Mouse (Mus musculus) cerebellum, adult 2 months (tissue): ENCODE measurements around the gene Gm6309.

Experiments used
- CTCF ChIP-seq: fragments of 200-500 bp; IDR thresholded peaks from 2 replicates; pipeline ENCODE4 v1.5.1; 2011; ENCODE audit warnings: low read depth, mild to moderate bottlenecking, control low read depth, low read length, moderate library complexity, borderline replicate concordance; ENCODE audit not compliant: insufficient read depth
- POLR2A ChIP-seq: fragments of 200-500 bp; IDR thresholded peaks from 2 replicates; pipeline ENCODE4 v1.6.1; 2011; ENCODE audit warnings: low read length, control low read depth, borderline replicate concordance; ENCODE audit not compliant: insufficient read depth

DNA sequence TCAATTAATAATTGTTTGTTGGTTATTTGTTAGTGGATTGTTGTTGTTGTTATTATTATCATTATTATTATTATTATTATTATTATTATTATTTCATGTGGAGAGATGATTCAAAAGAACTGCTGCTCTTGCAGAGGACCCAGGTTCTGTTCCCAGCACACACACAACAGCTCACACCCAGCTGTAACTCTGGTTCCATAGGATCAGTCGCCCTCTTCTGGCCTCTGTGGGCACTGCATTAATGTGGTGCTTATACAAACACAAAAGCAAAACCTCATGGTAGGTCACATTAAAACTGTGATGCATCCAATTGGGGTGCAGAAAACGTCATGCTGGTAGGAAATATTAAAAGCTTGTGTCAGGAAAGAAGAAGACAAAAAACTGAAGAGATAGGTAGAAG lies 22.6 kb downstream of the Gm6309 start:
- TF ChIP-seq CTCF = no peak
- TF ChIP-seq POLR2A = no peak
